Mouse (Mus musculus) c-Kit-positive CD71-positive TER-119-negative erythroid progenitor cells, embryonic 14.5 days (primary cell): ENCODE results near the gene Zdhhc19.
A peak's percentile ranks its signal among the peaks of the same experiment; 100 is the strongest.

Source experiments
- DNase-seq: peaks from one replicate; pipeline ENCODE4 v3.0.0-alpha.2; 2013; ENCODE audit warnings: low read depth

Gene Zdhhc19

DNA sequence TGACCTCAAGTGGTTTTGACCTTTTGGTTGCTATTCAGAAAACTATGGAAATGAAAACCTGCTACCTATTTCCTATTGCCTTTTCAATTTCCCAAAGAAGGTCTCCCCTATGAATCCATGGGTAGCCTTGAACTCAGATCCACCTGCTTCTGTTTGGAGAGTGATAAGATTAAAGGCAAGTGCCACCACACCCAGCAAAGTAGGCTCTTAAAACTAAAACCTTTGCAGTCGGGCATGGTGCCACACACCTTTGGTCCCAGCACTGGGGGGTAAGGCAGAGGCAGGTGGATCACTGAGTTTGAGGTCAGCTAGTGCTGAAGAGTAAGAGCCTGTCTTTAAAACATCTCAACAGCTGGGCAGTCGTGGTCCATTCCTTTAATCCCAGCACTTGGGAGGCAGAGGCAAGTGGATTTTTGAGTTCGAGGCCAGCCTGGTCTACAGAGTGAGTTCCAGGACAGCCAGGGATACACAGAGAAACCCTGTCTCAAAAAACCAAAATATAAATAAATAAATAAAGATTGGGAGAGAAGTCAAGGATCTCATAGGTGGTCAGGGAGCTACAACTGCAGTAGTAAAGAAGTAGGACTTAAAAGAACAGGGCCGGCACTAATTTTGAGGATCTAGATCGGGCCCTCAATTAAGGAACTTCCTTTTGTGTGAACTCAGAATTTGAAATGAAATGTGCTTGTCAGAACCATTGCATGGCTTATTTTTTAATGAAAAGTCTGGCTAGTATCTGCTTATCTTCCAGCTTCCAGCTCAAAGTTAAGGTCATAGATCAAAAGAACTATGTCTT is 114.6 kb downstream of the Zdhhc19 start:
- peak; percentile 68 for DNase-seq
